Mouse (Mus musculus) lung, embryonic 15.5 days (tissue): Measurements from ENCODE around the gene Fam117b. TPM values are rescaled to one million over a fixed set of nuclear protein-coding genes. Genes with fewer than 3 reads are reported as not detected.

Experiments used
- ATAC-seq: fragments of 200-750 bp; cut with Nextera tagmentation; 2 replicates; pipeline ENCODE4 v1.8.0; 2017; ENCODE audit warnings: moderate number of reproducible peaks, borderline replicate concordance; ENCODE audit not compliant: low FRiP score, low TSS enrichment; ENCODE audit errors: extremely low read depth
- H3K27ac ChIP-seq: fragments of 300-500 bp; sonication (generic); 2 replicates; pipeline ENCODE4 v1.5.1; 2015; ENCODE audit warnings: moderate library complexity, mild to moderate bottlenecking, inconsistent platforms
- H3K27me3 ChIP-seq: fragments of 300-500 bp; sonication (generic); 2 replicates; pipeline ENCODE4 v1.6.1; 2015; ENCODE audit warnings: inconsistent platforms
- H3K36me3 ChIP-seq: fragments of 300-500 bp; sonication (generic); 2 replicates; pipeline ENCODE4 v1.6.1; 2015; ENCODE audit warnings: inconsistent platforms
- H3K4me1 ChIP-seq: fragments of 300-500 bp; sonication (generic); 2 replicates; pipeline ENCODE4 v1.6.1; 2015; ENCODE audit warnings: inconsistent platforms
- H3K4me2 ChIP-seq: fragments of 300-500 bp; sonication (generic); 2 replicates; pipeline ENCODE4 v1.6.1; 2015; ENCODE audit warnings: inconsistent platforms, mild to moderate bottlenecking, moderate library complexity
- H3K4me3 ChIP-seq: fragments of 300-500 bp; sonication (generic); 2 replicates; pipeline ENCODE4 v1.5.1; 2015; ENCODE audit warnings: mild to moderate bottlenecking, inconsistent platforms
- H3K9ac ChIP-seq: fragments of 300-500 bp; sonication (generic); 2 replicates; pipeline ENCODE4 v1.6.1; 2015; ENCODE audit warnings: inconsistent platforms
- H3K9me3 ChIP-seq: fragments of 300-500 bp; sonication (generic); 2 replicates; pipeline ENCODE4 v1.6.1; 2016; ENCODE audit warnings: inconsistent platforms
- WGBS: fragments of 180-500 bp; shearing (Covaris S2); methylation state at CpG from one replicate; pipeline ENCODE4 v1.1.7; 2015; 5-methylcytosine and 5-hydroxymethylcytosine counted together
- polyA plus RNA-seq: library from polyadenylated mRNA; unstranded; fragments of >200 nt; fragmentation: Nextera tagmentation; extraction: Ambion mirVana; gene quantifications from 2 replicates; pipeline ENCODE4 v1.2.1, GENCODE M21; 2015

The Fam117b gene
- polyA plus RNA-seq, 1 experiment from 2014 or later, result 13.1 TPM

DNA sequence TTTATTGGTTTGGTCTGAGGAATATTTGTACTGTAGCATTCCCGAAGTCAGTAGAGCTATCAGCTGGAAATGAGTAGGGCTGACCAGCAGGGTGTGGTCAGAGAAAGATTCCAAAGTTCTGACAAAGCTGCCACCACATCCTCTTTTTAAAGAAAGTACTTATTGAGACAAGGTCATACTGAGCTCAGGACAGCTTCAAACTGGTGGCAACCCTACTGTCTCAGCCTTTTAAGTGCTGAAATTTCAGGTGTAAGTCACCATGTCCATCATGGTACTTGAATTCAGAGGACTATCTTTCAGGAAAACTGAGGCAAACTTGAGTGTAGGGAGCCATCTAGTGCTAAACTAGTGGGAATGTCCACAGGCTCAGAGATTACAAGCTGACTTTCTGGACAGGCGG, 87.5 kb downstream of the Fam117b start:
- Histone ChIP-seq H3K4me2 (no peak overlapping the region), H3K4me3 (no peak overlapping the region), H3K36me3 (no peaks in the 10 kb centered on the region), H3K9me3 (no peaks in the 10 kb centered on the region), H3K4me1 (no peaks in the 10 kb centered on the region), H3K27ac (no peak overlapping the region), H3K27me3 (no peaks in the 10 kb centered on the region), H3K9ac (no peak overlapping the region)
- WGBS, result 34% methylated on average over 2 of the region's 2 CpGs
- no peak for ATAC-seq

GRCm38 (mm10) chr1:60007337-60007736, 94.5 kb downstream of the Fam117b start:
- 88% methylated on average over 10 of the region's 10 CpGs for WGBS
- no peak for ATAC-seq
- H3K27me3 ChIP-seq, result no peaks in the 10 kb centered on the region
- no peak overlapping the region for H3K4me2 ChIP-seq
- H3K4me1 ChIP-seq, result no peaks in the 10 kb centered on the region
- no peak overlapping the region for H3K4me3 ChIP-seq
- no peak overlapping the region for H3K27ac ChIP-seq
- no peak overlapping the region for H3K9ac ChIP-seq
- no peaks in the 10 kb centered on the region for H3K36me3 ChIP-seq
- H3K9me3 ChIP-seq, result no peaks in the 10 kb centered on the region

GRCm38 (mm10) chr1:60008743-60009142, 95.9 kb downstream of the Fam117b start:
- Histone ChIP-seq H3K9ac (no peak overlapping the region), H3K4me1 (no peaks in the 10 kb centered on the region), H3K27me3 (no peaks in the 10 kb centered on the region), H3K4me3 (no peak overlapping the region), H3K36me3 (no peaks in the 10 kb centered on the region), H3K4me2 (no peak overlapping the region), H3K27ac (no peak overlapping the region), H3K9me3 (no peaks in the 10 kb centered on the region)
- WGBS, result 69% methylated on average over 2 of the region's 2 CpGs
- no peak for ATAC-seq

DNA sequence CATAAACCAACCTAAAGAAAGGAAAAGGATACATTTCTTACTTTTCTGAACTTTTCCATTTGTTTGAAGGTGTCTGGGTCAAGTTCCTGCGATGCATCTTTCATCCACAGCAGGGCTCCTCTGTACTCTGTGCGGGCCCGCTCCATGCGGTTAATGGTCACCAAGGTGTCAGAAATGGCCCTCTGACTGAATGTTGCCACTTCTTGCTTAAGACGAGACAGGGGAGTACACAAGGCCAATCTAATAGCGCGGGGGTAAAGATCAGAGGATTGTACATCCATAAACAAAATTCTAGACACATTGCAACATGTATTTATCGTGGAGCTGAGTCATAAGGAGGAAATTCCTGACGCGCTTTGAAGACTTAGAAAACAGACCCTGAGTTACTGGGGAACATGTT, 101.0 kb downstream of the Fam117b start:
- Histone ChIP-seq H3K9me3 (no peaks in the 10 kb centered on the region), H3K36me3 (no peaks in the 10 kb centered on the region), H3K4me3 (no peak overlapping the region), H3K4me2 (no peak overlapping the region), H3K4me1 (no peaks in the 10 kb centered on the region), H3K27ac (no peak overlapping the region), H3K9ac (no peak overlapping the region), H3K27me3 (no peaks in the 10 kb centered on the region)
- ATAC-seq, result no peak
- 83% methylated on average over 10 of the region's 10 CpGs for WGBS

DNA sequence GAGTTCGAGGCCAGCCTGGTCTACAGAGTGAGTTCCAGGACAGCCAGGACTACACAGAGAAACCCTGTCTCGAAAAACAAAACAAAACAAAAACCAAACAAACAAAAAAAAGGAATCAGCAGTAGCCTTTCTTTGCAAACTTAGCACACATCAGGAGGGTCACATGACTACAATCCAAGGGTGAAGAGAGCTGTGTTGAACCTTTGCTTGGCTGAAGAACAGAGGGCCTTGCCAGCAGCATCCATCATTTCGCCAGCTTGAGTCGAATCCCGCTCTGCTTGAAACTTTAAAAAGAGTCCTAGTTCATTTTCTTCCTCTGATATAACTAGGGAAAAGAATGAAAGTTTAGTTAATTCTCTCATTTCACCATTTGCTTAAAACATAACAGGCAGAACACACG, 102.7 kb downstream of the Fam117b start:
- WGBS, result 77% methylated on average over 6 of the region's 6 CpGs
- no peaks in the 10 kb centered on the region for H3K27me3 ChIP-seq
- H3K9ac ChIP-seq, result no peak overlapping the region
- no peak overlapping the region for H3K4me2 ChIP-seq
- no peaks in the 10 kb centered on the region for H3K36me3 ChIP-seq
- H3K27ac ChIP-seq, result no peak overlapping the region
- H3K9me3 ChIP-seq, result no peaks in the 10 kb centered on the region
- H3K4me3 ChIP-seq, result no peak overlapping the region
- ATAC-seq, result no peak
- no peaks in the 10 kb centered on the region for H3K4me1 ChIP-seq

DNA sequence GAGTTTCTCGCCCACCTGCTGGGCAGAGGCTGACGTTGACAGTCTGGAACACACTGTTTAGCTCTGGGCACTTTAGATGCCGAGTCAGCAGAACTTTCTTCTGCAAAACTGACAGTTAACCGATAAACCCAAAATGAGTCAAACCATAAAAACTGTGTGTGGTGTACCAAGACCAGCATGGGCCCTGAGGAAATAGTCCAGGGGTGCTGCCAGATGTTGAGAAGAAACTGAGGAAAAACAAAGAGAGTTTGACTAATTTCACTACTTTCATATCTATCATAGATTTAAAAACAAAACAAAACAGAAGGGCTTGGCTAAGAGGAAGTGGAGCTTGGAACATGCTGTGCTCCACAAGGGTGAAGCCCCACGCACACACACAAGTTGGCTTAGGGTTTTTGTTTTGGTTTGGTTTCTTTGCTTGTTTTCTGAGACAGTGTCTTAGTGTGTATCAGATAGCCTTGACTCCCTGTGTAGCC, 103.4 kb downstream of the Fam117b start:
- no peak for ATAC-seq
- no peak overlapping the region for H3K27ac ChIP-seq
- H3K9me3 ChIP-seq, result no peaks in the 10 kb centered on the region
- H3K4me1 ChIP-seq, result no peaks in the 10 kb centered on the region
- WGBS, result 68% methylated on average over 5 of the region's 5 CpGs
- no peaks in the 10 kb centered on the region for H3K36me3 ChIP-seq
- no peaks in the 10 kb centered on the region for H3K27me3 ChIP-seq
- H3K9ac ChIP-seq, result no peak overlapping the region
- no peak overlapping the region for H3K4me2 ChIP-seq
- no peak overlapping the region for H3K4me3 ChIP-seq

- Histone ChIP-seq H3K27ac (no peak overlapping the region), H3K4me1 (no peaks in the 10 kb centered on the region), H3K36me3 (no peaks in the 10 kb centered on the region), H3K4me3 (no peak overlapping the region), H3K4me2 (no peak overlapping the region), H3K9ac (no peak overlapping the region), H3K27me3 (no peaks in the 10 kb centered on the region), H3K9me3 (no peaks in the 10 kb centered on the region)
- ATAC-seq, result no peak
- 85% methylated on average over 1 of the region's 1 CpGs for WGBS
Observed at GRCm38 (mm10) chr1:60017031-60017469, 104.2 kb downstream of the Fam117b start.

Other genes starting within 250 kb of the Fam117b start
- gene Sumo1, start 242.2 kb upstream of the Fam117b start, polyA plus RNA-seq, result 400 and 412 TPM in 2 replicates
- gene Nop58, start 228.0 kb upstream of the Fam117b start, polyA plus RNA-seq, result 230 and 232 TPM in 2 replicates
- 8.9 and 9.5 TPM in 2 replicates for gene Bmpr2, start 149.6 kb upstream of the Fam117b start, polyA plus RNA-seq
- 0.46 and 0.83 TPM in 2 replicates for gene Ica1l, start 130.2 kb downstream of the Fam117b start, polyA plus RNA-seq
- gene Carf, start 185.2 kb downstream of the Fam117b start, polyA plus RNA-seq, result 5.0 and 5.7 TPM in 2 replicates
- gene Wdr12, start 185.6 kb downstream of the Fam117b start, polyA plus RNA-seq, result 48.4 and 49.1 TPM in 2 replicates